Mouse (Mus musculus) embryonic fibroblast, embryonic 13.5 days (primary cell): ENCODE results near the gene Cdc42. TPM values are rescaled to one million over a fixed set of nuclear protein-coding genes. Genes with fewer than 3 reads are reported as not detected.

Experiments
- H3K27ac ChIP-seq: 2 replicates; pipeline ENCODE4 v1.5.1; 2012; ENCODE audit warnings: low read length, control low read depth, inconsistent platforms; ENCODE audit not compliant: insufficient read depth
- H3K4me1 ChIP-seq: 2 replicates; pipeline ENCODE4 v1.6.1; 2011; ENCODE audit warnings: low read length; ENCODE audit not compliant: control insufficient read depth, insufficient read depth
- H3K4me3 ChIP-seq: 2 replicates; pipeline ENCODE4 v1.5.1; 2011; ENCODE audit warnings: mild to moderate bottlenecking, control low read depth, low read length; ENCODE audit not compliant: insufficient read depth
- CTCF ChIP-seq: IDR thresholded peaks from 2 replicates; pipeline ENCODE4 v1.5.1; 2011; ENCODE audit warnings: mild to moderate bottlenecking, control low read depth, low read length, moderate library complexity, borderline replicate concordance; ENCODE audit not compliant: insufficient read depth
- POLR2A ChIP-seq: IDR thresholded peaks from 2 replicates; pipeline ENCODE4 v1.6.1; 2011; ENCODE audit warnings: low read depth, mild to moderate bottlenecking, control low read depth, low read length, moderate library complexity
- polyA plus RNA-seq: library from polyadenylated mRNA; stranded (reverse); fragments of >200 nt; gene quantifications from 2 replicates; pipeline ENCODE4 v1.2.4, GENCODE M21; 2011; ENCODE audit warnings: low read depth; ENCODE audit not compliant: missing spikeins, insufficient read length

Cdc42 gene
- polyA plus RNA-seq, 1 experiment, result 576 TPM

DNA sequence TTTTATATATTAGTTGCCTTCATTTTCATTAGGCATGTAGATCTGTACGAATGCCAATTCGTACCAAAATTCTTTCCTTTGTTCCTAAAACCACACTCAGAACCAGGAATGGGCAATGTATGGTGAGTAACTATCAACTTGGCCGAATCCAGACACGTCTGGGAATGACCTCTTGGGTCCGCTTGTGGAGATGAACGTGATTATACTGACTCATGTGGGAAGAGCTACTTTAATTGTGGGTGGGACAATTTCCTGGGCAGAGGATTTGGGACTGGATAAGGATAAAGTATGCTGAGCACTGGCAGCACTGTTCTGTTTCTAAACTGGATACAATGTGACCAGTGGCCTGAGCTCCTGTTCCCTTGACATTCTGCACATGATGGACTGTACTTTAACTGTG, 32.6 kb downstream of the Cdc42 start:
- Histone ChIP-seq H3K27ac (peak overlapping the region; percentile 41), H3K4me1 (peaks cover 6% of the 10 kb centered on the region), H3K4me3 (no peak overlapping the region)
- no peak for TF ChIP-seq POLR2A
- no peak for TF ChIP-seq CTCF

DNA sequence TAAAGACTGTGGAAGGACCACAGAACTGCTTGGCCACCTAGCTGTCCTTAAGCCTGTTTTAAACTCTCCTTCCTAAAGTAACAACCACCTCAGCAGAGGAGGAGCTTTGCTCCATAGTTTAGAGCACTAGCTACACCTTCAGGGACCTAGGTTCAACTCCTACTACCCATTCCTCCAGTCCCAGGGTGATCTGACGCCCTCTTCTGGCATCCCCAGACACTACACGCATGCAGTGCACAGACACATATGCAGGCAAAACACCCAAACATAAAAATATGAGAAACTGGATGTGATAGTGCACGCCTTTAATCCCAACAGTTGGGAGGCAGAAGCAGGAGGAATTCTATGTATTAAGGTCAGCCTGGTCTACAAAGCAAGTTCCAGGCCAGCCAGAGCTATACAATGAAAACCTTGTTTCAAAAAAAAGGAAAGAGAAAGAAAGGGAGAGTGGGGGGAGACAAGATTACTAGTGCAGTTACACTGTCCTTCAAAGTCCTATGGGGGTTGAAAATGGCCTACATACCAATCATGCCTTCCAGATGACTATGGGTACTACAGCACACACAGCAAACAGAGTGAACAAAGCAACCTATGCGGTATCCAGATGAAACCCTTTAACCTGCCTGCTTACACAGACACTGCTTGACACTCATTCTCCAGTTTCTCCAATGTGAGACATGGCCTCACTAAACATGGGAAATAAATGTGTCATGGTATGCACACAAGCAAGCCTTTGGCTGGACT, 41.3 kb downstream of the Cdc42 start:
- no peak overlapping the region for H3K4me3 ChIP-seq
- peaks cover 17% of the 10 kb centered on the region for H3K4me1 ChIP-seq
- H3K27ac ChIP-seq, result peak overlapping the region; percentile 14; the same call in 1 of the 2 replicates
- TF ChIP-seq CTCF (peak; percentile 7; the same call in 1 of the 2 replicates), POLR2A (no peak)

DNA sequence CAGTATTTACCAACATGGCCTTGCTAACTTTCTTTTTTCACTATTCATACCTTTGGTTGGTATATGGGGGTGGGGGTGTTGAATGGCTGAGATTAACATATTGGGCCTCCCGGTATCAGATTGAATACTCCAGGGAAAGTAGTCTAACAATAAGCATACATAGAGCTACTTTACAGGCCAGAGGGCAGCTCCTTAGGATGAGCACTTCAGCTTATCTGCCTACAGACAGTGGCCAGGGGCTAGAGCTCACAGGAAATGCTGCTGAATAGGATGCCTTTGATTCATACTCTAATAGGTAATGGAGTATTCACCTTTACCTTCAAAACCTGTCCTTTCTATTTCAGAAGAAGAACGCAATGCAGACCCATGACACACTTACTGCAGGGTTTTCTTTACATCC, 42.5 kb downstream of the Cdc42 start:
- no peak overlapping the region for H3K27ac ChIP-seq
- no peak for TF ChIP-seq CTCF
- no peak for TF ChIP-seq POLR2A
- H3K4me1 ChIP-seq, result peaks cover 17% of the 10 kb centered on the region
- no peak overlapping the region for H3K4me3 ChIP-seq

DNA sequence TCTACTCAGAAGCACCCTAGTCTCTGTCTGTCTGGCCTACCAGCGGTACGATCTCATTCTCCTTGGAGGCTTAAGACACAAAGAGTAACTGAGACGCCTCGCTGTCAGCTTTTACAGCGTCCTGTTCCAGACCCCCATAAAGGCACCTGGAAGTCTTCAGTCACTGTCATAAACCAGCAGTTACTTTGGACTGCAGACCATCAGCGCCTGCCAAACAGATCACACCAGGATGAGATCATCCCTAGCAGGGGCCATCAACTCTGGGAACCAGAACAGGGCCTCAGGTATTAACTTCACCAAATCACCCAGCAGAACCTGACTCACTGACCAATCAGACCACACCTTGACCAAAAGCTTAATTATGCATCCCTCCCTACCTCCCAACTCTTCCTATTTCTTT, 43.0 kb downstream of the Cdc42 start:
- H3K4me1 ChIP-seq, result peaks cover 17% of the 10 kb centered on the region
- no peak overlapping the region for H3K4me3 ChIP-seq
- TF ChIP-seq POLR2A (no peak), CTCF (no peak)
- no peak overlapping the region for H3K27ac ChIP-seq

DNA sequence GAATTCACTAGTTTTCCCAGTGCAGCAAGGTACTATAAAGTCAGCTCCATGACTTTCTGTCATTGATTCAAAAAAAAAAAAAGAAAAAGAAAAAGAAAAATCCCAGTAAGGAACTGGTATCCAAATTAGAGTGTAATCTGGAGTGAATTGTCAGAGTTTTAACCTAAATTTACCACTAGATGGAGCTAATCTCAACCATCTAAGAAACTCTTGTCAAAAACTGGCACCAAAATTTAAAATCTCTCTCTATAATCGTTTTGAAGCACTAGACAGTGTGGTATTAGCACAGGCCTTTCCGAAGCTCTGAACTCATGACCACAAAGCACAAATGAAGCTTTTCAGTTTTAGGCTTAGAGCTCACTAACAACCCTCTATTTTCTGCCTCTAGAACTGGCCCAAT, 44.0 kb downstream of the Cdc42 start:
- no peak overlapping the region for H3K4me3 ChIP-seq
- H3K27ac ChIP-seq, result no peak overlapping the region
- no peak for TF ChIP-seq POLR2A
- TF ChIP-seq CTCF, result no peak
- peaks cover 17% of the 10 kb centered on the region for H3K4me1 ChIP-seq

DNA sequence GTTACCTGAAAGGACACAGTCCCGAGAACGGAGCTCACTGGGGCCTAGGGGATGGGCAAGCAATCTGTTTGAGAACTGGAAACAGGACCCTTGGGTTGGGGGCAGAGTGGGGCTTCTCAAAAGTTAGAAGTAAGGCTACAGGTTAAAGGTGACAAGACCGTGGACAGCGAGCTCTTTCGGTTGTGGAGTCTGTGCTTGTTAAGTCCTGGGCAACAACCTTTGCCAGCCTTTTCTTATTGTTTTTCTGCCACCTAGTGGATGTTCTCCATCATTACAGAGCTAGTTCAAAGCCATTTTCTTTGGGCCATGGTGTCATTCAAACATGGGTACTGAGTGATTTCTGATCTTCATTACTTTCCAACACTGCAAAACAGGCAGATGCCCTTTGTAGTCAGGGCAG, 49.1 kb downstream of the Cdc42 start:
- TF ChIP-seq CTCF (no peak), POLR2A (no peak)
- Histone ChIP-seq H3K4me1 (0 out of 2 replicates have a peak, but pooled peaks cover 2% of the 10 kb centered on the region), H3K27ac (no peak overlapping the region), H3K4me3 (no peak overlapping the region)

DNA sequence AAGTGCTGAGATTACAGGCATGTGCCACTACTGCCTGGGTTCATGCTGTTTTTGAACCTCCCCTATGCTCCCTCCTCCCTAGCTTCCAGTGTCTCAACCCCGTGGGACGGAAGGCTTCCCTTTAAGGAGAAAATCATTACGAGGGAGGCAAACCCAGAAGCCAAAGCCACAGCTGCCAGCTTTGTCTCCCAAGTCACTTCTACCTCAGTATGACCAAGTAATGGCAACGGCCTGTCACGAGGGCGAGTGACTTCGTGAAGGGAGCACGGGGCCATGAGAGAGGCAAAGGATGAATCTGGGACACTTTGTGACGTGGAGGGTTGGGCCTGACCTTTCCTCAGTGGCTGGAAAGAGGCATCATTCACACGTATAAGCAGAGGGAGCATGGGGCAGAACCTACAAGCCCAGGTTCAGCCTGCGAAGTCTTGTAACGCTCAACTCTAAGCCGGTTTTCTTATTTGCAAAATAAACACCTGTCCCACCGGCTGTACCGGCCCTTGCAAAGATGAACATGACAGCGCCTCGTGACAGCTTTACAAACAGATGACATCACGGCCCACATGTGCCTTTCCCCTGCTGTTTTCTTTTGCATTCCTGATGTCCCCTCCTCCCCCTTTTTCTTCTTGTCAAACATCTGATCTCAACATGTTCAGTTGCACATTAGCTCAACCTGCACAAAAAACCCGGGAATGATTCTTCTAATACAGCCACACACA, 50.4 kb downstream of the Cdc42 start:
- Histone ChIP-seq H3K27ac (no peak overlapping the region), H3K4me1 (0 out of 2 replicates have a peak, but pooled peaks cover 2% of the 10 kb centered on the region), H3K4me3 (no peak overlapping the region)
- TF ChIP-seq CTCF (no peak), POLR2A (no peak)

DNA sequence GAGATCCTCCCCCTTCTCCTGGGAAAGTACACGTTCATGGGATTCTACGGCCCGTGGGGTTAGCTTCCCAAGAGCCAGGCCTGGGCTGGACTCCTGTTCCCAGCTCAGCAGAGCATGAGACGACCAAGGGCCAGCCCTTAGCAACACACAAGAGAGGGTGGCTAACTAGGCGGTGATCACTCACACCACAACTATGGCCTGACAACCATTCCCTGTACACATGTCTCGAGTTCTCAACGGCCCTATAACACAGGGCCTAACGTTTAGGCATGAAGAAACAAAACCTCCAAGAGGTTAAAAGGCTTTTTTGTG, 51.0 kb downstream of the Cdc42 start:
- no peak for TF ChIP-seq CTCF
- no peak for TF ChIP-seq POLR2A
- Histone ChIP-seq H3K4me3 (no peak overlapping the region), H3K4me1 (0 out of 2 replicates have a peak, but pooled peaks cover 2% of the 10 kb centered on the region), H3K27ac (no peak overlapping the region)

DNA sequence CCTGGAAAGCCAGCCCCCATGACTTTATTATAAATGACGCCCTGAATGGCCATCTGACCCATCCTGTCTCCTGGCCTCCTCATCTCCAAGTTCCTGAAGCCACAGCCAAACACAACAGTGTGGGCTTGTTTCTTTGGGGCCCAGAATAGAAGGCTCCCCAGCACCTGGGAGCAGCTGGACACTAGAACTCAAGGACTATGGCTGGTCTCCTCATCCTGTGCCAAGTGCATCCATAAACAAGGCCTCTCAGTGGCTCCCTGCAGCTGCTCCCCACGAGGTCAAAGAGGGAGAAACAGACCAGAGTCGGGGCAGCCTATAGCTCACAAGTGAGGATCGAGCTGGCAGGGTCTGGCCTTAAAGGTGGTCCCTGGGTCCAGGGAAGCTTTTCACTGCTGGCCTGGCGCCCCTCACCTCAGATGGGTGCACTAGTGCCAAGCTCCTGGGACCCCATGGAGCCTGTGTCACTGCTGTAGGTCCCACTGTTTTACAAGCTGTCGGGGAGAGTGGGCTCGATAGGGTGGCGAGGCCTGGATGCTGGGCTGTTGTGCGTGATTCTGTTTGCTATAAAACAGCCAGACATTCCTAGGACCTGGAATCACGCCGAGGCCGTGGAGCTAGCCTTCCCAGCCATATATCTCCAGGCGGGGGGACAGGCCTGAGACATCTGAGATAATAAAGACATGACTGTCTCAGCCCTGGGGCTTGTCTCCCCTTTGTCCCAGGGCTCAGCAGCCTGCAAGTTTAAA, 51.5 kb downstream of the Cdc42 start:
- TF ChIP-seq POLR2A (no peak), CTCF (no peak)
- Histone ChIP-seq H3K4me3 (no peak overlapping the region), H3K4me1 (0 out of 2 replicates have a peak, but pooled peaks cover 2% of the 10 kb centered on the region), H3K27ac (no peak overlapping the region)
